In the genomic region with DNA sequence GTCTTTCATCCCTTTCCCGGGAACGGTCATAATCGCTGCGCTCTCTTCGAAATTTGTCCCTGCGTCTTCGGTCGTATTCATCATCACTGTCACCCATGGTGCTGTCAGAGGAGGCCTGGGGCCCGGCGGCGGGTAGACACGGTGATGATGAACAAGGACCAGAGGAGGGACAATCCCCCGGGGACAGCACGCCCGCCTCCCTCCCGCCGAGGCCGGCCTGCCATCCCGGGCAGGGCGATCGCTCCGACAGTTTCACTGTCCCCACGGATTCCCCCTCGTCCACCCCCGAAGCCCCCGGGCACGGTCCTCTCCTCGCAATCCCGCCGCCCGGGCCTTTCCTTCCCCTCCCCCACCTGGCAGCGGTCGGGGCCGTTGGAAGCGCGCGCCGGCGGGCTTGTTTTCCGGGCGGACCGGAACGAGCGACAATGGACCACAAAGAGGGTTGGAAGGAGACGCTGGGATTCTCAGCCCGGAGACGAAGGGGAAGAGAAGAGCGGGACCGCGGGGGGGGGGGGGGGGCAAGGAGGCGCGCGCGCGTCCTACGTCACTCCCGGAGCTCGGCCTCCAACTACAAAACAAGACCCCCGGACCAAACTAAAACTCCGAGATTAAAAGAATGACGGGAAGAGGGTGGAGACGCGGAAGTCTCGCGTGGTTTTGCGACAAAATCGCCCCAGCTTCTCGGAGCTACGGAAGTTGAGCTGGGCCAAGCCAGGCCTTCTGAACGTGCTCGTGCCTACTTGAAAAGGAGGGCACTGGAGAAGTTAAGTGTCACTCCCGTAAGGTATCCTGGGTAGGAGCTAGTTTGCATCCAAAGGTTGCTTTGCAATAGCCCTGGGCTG, we compare ENCODE assay signal across 8 mouse cellular contexts. TPM values are rescaled to one million over a fixed set of nuclear protein-coding genes. Genes with fewer than 3 reads are reported as not detected.
DNase-seq lines count a peak whose midpoint lies in the region.

Gene Srrt (minus strand): TSS at position 604 of the 842 bp plus-strand sequence.

- intact Hi-C loops in left cerebral cortex, postnatal 14 days (cut with DNase I): loop anchor here (1.0 kb wide), 1 partner anchor 12 kb away; no protein-coding TSS in a partner anchor

- DNase-seq in adrenal gland, adult (ENCODE audit: inconsistent age in 2 of 2, low spot score in 1 of 2): peak; percentile 93 to 97
- peak; percentile 96 for DNase-seq in embryo, embryonic 10 days (ENCODE audit: low spot score)
- peak; percentile 89 for DNase-seq in gastrocnemius, postnatal 10 days
- DNase-seq in induced T-regulatory cell, adult 2 months (ENCODE audit: low read depth): peak; percentile 97
- peak; percentile 93 to 94 for DNase-seq in left cerebral cortex, postnatal 14 days (ENCODE audit: low spot score in 2 of 2)
- DNase-seq in mesoderm, embryonic 11.5 days (ENCODE audit: low read depth, low spot score): peak; percentile 98
- peak; percentile 89 for DNase-seq in right cerebral cortex, postnatal 36 days (ENCODE audit: low spot score in 2 of 2)
- peak; percentile 96 for DNase-seq in yolk sac, embryonic 10.5 days (ENCODE audit: low spot score)

RNA-seq across cellular contexts. Expression of gene Srrt, which starts in this region (rescaled TPM):
- total RNA-seq in gastrocnemius, postnatal 10 days (2021): 10 to 100 TPM; 58.1 to 93.2 TPM
- 100 to 1,000 TPM; 167 to 176 TPM for total RNA-seq in left cerebral cortex, postnatal 14 days (2021)

Comparison
In these comparisons a context has a peak if more than half of its experiments do, and no peak if none do; other contexts are left out.
1. Peak in every context shown above with its lines: DNase-seq.